Mouse (Mus musculus): ENCODE measurements around the gene Obp2a. TPM values are rescaled to one million over a fixed set of nuclear protein-coding genes. Genes with fewer than 3 reads are reported as not detected.

Gene Obp2a
- polyA plus RNA-seq, 1 experiment, result not detected

DNA sequence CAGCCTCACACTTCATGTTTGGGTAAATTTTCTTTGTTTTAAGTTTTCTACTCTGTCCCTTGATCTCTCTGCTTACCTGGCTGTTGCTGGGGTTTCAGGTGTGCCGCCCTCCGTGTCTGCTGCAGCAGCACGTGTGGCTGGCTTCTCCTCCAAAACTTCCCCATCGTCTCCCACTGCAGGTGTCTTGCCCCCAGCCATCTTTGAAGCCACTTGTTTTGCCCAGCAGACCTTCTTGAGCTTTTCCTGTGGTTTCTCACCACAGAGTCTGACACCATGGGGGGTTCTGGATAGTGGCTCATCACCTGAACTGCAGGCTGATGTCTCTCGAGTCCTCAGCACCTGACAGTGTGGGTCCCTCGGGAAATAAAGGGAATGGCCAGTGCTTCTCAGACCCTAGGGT lies 20.3 kb upstream of the Obp2a start:
- Histone ChIP-seq H3ac (ENCODE audit: control insufficient read depth, insufficient read length, low read depth) (no peak overlapping the region), H3K27me3 (ENCODE audit: control insufficient read depth, insufficient read depth, insufficient read length) (peaks cover 56% of the 10 kb centered on the region), H3K79me2 (ENCODE audit: control insufficient read depth, insufficient read depth) (no peaks in the 10 kb centered on the region), H3K79me3 (ENCODE audit: low read depth) (no peaks in the 10 kb centered on the region), H3K36me3 (ENCODE audit: control insufficient read depth, insufficient read depth) (no peaks in the 10 kb centered on the region), H3K4me3 (ENCODE audit: insufficient read depth, poor library complexity, severe bottlenecking) (no peak overlapping the region)
- no peak for TF ChIP-seq MYOG (IDR thresholded peaks at IDR 0.05; ENCODE audit: control insufficient read depth, extremely low read depth, insufficient read length)

DNA sequence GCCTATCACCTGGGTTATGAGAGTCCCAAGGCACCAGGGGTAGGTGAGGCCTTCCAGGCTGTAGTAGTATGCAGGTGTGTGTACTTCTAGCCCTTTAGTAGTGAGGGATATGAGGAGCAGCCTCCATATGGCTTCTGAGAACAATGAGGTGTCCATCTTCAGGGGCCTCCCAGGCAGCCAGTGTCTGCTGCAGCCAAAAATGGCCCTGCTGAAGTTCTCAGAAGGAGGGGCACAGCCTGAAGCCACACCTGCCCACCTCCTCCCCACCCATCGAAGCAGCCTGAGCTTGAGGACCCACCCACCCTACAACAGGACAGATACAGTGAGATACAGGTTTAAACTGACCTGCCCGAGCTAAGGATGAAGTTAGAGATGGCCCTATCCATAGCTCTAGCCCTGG lies 17.4 kb upstream of the Obp2a start, which contains the start of gene Lcn10:
Gene Lcn10, plus strand, starts transcription at position 301 of the 400 bp plus-strand sequence.
- no peak for TF ChIP-seq CEBPB (IDR thresholded peaks at IDR 0.05; ENCODE audit: low read depth)
- TF ChIP-seq MYOD1 (IDR thresholded peaks at IDR 0.05; ENCODE audit: control insufficient read depth, insufficient read length, low read depth), result no peak
- TF ChIP-seq FOSL1 (IDR thresholded peaks at IDR 0.05; ENCODE audit: insufficient read depth, low read length, poor library complexity, severe bottlenecking), result no peak
- no peak for TF ChIP-seq CTCF (IDR thresholded peaks at IDR 0.05; ENCODE audit: control insufficient read depth, insufficient read depth, insufficient read length)
- no peak for TF ChIP-seq MYOG (IDR thresholded peaks at IDR 0.05; ENCODE audit: control insufficient read depth, extremely low read depth, insufficient read length)
- no peak for TF ChIP-seq USF1 (IDR thresholded peaks at IDR 0.05; ENCODE audit: low read depth)
- TF ChIP-seq MAX (IDR thresholded peaks at IDR 0.05), result no peak
- H3K79me2 ChIP-seq (ENCODE audit: control insufficient read depth, insufficient read depth), result no peaks in the 10 kb centered on the region
- no peaks in the 10 kb centered on the region for H3K79me3 ChIP-seq (ENCODE audit: low read depth)
- H3K36me3 ChIP-seq (ENCODE audit: control insufficient read depth, insufficient read depth), result no peaks in the 10 kb centered on the region
- no peak within 1 kb of the TSS for H3ac ChIP-seq (ENCODE audit: control insufficient read depth, insufficient read length, low read depth)
- no peak within 1 kb of the TSS for H3K4me3 ChIP-seq (ENCODE audit: insufficient read depth, poor library complexity, severe bottlenecking)
- peaks cover 61% of the 10 kb centered on the region for H3K27me3 ChIP-seq (ENCODE audit: control insufficient read depth, insufficient read depth, insufficient read length)

DNA sequence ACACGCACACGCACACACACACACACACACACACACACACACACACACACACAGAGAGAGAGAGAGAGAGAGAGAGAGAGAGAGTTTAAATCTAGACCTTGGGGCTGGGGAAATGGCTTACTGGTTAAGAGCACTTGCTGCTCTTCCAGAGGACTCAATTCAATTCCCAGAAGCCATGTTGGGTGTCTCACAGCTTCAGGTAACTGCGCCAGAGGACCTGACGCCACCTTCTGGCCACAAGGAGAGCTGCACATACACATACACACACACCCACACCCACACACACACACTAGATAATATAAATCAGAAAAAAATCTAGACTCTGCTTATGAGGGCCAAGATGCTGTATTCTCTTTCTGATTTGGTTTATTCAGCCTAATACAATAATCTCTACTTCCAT lies 12.9 kb upstream of the Obp2a start:
- TF ChIP-seq USF1 (IDR thresholded peaks at IDR 0.05; ENCODE audit: low read depth), result no peak
- TF ChIP-seq CTCF (IDR thresholded peaks at IDR 0.05; ENCODE audit: control insufficient read depth, insufficient read depth, insufficient read length), result no peak
- TF ChIP-seq MYOD1 (IDR thresholded peaks at IDR 0.05; ENCODE audit: control insufficient read depth, insufficient read length, low read depth), result no peak
- H3K4me3 ChIP-seq (ENCODE audit: insufficient read depth, poor library complexity, severe bottlenecking), result no peak overlapping the region
- H3K36me3 ChIP-seq (ENCODE audit: control insufficient read depth, insufficient read depth), result no peaks in the 10 kb centered on the region
- no peak overlapping the region for H3ac ChIP-seq (ENCODE audit: control insufficient read depth, insufficient read length, low read depth)
- H3K79me2 ChIP-seq (ENCODE audit: control insufficient read depth, insufficient read depth), result no peaks in the 10 kb centered on the region
- peaks cover 37% of the 10 kb centered on the region for H3K27me3 ChIP-seq (ENCODE audit: control insufficient read depth, insufficient read depth, insufficient read length)
- H3K79me3 ChIP-seq (ENCODE audit: low read depth), result no peaks in the 10 kb centered on the region

DNA sequence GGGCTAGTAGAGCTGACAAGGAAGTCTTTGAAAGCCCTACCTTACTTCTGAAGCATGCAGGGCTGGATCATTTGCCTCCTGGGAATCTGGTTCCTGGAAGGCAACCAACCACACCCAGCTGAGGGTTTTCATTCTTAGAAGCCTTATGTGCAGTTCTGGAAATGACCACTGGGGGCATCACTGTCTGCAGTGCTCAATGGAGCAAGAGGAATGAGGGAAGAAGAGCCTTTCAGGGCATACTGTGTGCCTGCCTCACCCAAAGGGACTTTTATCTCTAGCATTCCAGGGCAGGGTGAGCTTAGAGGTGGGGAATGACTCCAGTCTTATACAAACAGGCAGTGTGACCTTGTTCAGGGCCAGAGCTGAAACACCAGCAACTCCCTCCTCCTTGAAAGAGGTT lies 5.2 kb upstream of the Obp2a start:
- Histone ChIP-seq H3K4me3 (ENCODE audit: insufficient read depth, poor library complexity, severe bottlenecking) (no peak overlapping the region), H3K79me3 (ENCODE audit: low read depth) (no peaks in the 10 kb centered on the region), H3K27me3 (ENCODE audit: control insufficient read depth, insufficient read depth, insufficient read length) (peaks cover 16% of the 10 kb centered on the region), H3K79me2 (ENCODE audit: control insufficient read depth, insufficient read depth) (no peaks in the 10 kb centered on the region), H3ac (ENCODE audit: control insufficient read depth, insufficient read length, low read depth) (no peak overlapping the region), H3K36me3 (ENCODE audit: control insufficient read depth, insufficient read depth) (no peaks in the 10 kb centered on the region)
- TF ChIP-seq CTCF (IDR thresholded peaks at IDR 0.05; ENCODE audit: control insufficient read depth, insufficient read depth, insufficient read length), result peak; percentile 9
- no peak for TF ChIP-seq MAX (IDR thresholded peaks at IDR 0.05)

DNA sequence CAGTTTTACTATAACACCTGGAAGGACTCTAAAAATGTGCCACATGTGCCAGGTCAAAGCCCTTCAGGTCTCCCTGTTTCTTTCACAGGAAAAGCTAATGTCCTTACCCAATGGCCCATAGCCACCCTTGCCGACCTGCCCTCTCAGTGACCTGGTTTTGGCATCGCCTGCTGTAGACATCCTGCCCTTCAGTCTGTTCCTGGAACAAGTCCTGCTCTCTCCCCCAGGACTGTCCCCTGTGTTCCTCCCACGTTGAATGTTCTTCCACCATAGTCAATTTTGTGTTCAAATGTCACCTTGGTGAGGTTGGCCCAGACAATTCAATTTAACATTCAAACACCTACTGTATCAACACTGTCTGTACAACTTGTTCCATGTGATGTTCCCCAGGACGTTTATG lies 2.9 kb upstream of the Obp2a start:
- Histone ChIP-seq H3ac (ENCODE audit: control insufficient read depth, insufficient read length, low read depth) (no peak overlapping the region), H3K4me3 (ENCODE audit: insufficient read depth, poor library complexity, severe bottlenecking) (no peak overlapping the region), H3K79me2 (ENCODE audit: control insufficient read depth, insufficient read depth) (no peaks in the 10 kb centered on the region), H3K27me3 (ENCODE audit: control insufficient read depth, insufficient read depth, insufficient read length) (peaks cover 36% of the 10 kb centered on the region), H3K36me3 (ENCODE audit: control insufficient read depth, insufficient read depth) (no peaks in the 10 kb centered on the region), H3K79me3 (ENCODE audit: low read depth) (no peaks in the 10 kb centered on the region)
- TF ChIP-seq CEBPB (IDR thresholded peaks at IDR 0.05; ENCODE audit: low read depth) (no peak), CTCF (IDR thresholded peaks at IDR 0.05; ENCODE audit: control insufficient read depth, insufficient read depth, insufficient read length) (no peak), MYOD1 (IDR thresholded peaks at IDR 0.05; ENCODE audit: control insufficient read depth, insufficient read length, low read depth) (no peak), USF1 (IDR thresholded peaks at IDR 0.05; ENCODE audit: low read depth) (no peak), FOSL1 (IDR thresholded peaks at IDR 0.05; ENCODE audit: insufficient read depth, low read length, poor library complexity, severe bottlenecking) (no peak), MYOG (IDR thresholded peaks at IDR 0.05; ENCODE audit: control insufficient read depth, extremely low read depth, insufficient read length) (no peak), MAX (IDR thresholded peaks at IDR 0.05) (no peak)

DNA sequence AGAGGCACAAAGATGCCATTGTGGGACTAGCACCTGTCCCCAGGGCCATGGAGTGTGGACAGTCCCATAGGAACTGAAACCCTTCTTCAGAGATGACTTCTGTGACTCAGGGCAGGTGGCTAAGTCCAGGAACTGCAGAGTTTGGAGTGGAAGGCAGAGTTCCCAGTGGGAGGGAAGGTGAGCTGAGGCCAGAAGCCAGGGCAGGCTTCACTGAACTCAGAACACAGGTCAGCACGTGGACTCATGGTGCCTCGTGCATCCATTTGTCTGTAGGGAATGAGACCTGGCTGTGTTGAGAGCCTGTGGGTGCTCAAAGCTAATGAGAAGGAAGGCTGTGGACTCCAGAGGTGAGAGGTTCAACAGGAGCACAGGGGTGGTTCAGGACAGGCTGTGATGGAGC lies 1.1 kb upstream of the Obp2a start:
- no peaks in the 10 kb centered on the region for H3K79me3 ChIP-seq (ENCODE audit: low read depth)
- H3K4me3 ChIP-seq (ENCODE audit: insufficient read depth, poor library complexity, severe bottlenecking), result no peak overlapping the region
- H3K36me3 ChIP-seq (ENCODE audit: control insufficient read depth, insufficient read depth), result no peaks in the 10 kb centered on the region
- H3ac ChIP-seq (ENCODE audit: control insufficient read depth, insufficient read length, low read depth), result no peak overlapping the region
- H3K27me3 ChIP-seq (ENCODE audit: control insufficient read depth, insufficient read depth, insufficient read length), result peaks cover 47% of the 10 kb centered on the region
- TF ChIP-seq CTCF (IDR thresholded peaks at IDR 0.05; ENCODE audit: control insufficient read depth, insufficient read depth, insufficient read length), result no peak
- no peak for TF ChIP-seq MYOD1 (IDR thresholded peaks at IDR 0.05; ENCODE audit: control insufficient read depth, insufficient read length, low read depth)
- no peak for TF ChIP-seq MAX (IDR thresholded peaks at IDR 0.05)
- TF ChIP-seq FOSL1 (IDR thresholded peaks at IDR 0.05; ENCODE audit: insufficient read depth, low read length, poor library complexity, severe bottlenecking), result no peak
- TF ChIP-seq MYOG (IDR thresholded peaks at IDR 0.05; ENCODE audit: control insufficient read depth, extremely low read depth, insufficient read length), result no peak
- no peak for TF ChIP-seq CEBPB (IDR thresholded peaks at IDR 0.05; ENCODE audit: low read depth)
- TF ChIP-seq USF1 (IDR thresholded peaks at IDR 0.05; ENCODE audit: low read depth), result no peak
- no peaks in the 10 kb centered on the region for H3K79me2 ChIP-seq (ENCODE audit: control insufficient read depth, insufficient read depth)
